Mouse (Mus musculus) CH12.LX (cell line): ENCODE measurements around the gene Cc2d1b. TPM values are rescaled to one million over a fixed set of nuclear protein-coding genes. Genes with fewer than 3 reads are reported as not detected.

Experiments used
- DNase-seq: peaks from one replicate; pipeline ENCODE4 v3.0.0-alpha.2; 2013; ENCODE audit errors: extremely low read depth
- H3K27ac ChIP-seq: 2 replicates; pipeline ENCODE4 v1.5.1; 2012; ENCODE audit warnings: low read depth, mild to moderate bottlenecking, control low read depth, moderate library complexity; ENCODE audit not compliant: insufficient read depth
- H3K27me3 ChIP-seq: replicated peaks from 2 replicates; pipeline ENCODE3; 2012; ENCODE audit warnings: inconsistent platforms
- H3K36me3 ChIP-seq, 2 experiments: replicated peaks in 1 of 2; 2 replicates each; pipeline versions ENCODE3 to v1.6.1; 2012; ENCODE audit warnings: inconsistent platforms in 1 of 2, low read length in 1 of 2, mild to moderate bottlenecking in 1 of 2, mixed read lengths in 1 of 2, moderate library complexity in 1 of 2; ENCODE audit not compliant: control insufficient read depth in 1 of 2, insufficient read depth in 1 of 2
- H3K4me1 ChIP-seq, 2 experiments: 2 replicates each; pipeline ENCODE4 v1.6.1; 2012; ENCODE audit warnings: inconsistent platforms in 1 of 2, moderate library complexity in 1 of 2; ENCODE audit not compliant: insufficient read depth in 2 of 2, control insufficient read depth in 1 of 2
- H3K4me2 ChIP-seq: 2 replicates; pipeline ENCODE4 v1.6.1; 2012; ENCODE audit warnings: low read depth, mild to moderate bottlenecking, control low read depth; ENCODE audit not compliant: poor library complexity, insufficient read depth, severe bottlenecking
- H3K4me3 ChIP-seq, 3 experiments: fragments of 150-350 bp in 1 of 3; sonication (generic) in 1 of 3; replicated peaks in 1 of 3; 2 replicates each; pipeline versions ENCODE3 to v1.5.1; 2011 to 2012; ENCODE audit warnings: low read depth in 2 of 3, low read length in 2 of 3, mild to moderate bottlenecking in 2 of 3, moderate library complexity in 2 of 3, control low read depth in 1 of 3, improper control_type of control experiment in 1 of 3, inconsistent platforms in 1 of 3, mixed read lengths in 1 of 3; ENCODE audit not compliant: poor library complexity in 1 of 3
- H3K79me2 ChIP-seq: replicated peaks from 2 replicates; pipeline ENCODE4 v1.6.1; 2012; ENCODE audit warnings: mild to moderate bottlenecking, moderate library complexity; ENCODE audit not compliant: control insufficient read depth, poor library complexity, insufficient read depth, severe bottlenecking; ENCODE audit errors: extremely low read depth
- H3K9ac ChIP-seq: 2 replicates; pipeline ENCODE4 v1.6.1; 2012; ENCODE audit warnings: low read depth, mild to moderate bottlenecking, control low read depth, moderate library complexity; ENCODE audit not compliant: insufficient read depth
- H3K9me3 ChIP-seq: replicated peaks from 2 replicates; pipeline ENCODE3; 2012; ENCODE audit warnings: low read length, inconsistent platforms, mixed read lengths
- CHD1 ChIP-seq: IDR thresholded peaks from 2 replicates; pipeline ENCODE4 v1.6.1; 2012; ENCODE audit warnings: low read depth, low read length, improper control_type of control experiment, inconsistent platforms
- ELF1 ChIP-seq: IDR thresholded peaks from 2 replicates; pipeline ENCODE4 v1.6.1; 2014; ENCODE audit warnings: low read depth, mild to moderate bottlenecking, inconsistent platforms, low read length, improper control_type of control experiment
- EP300 ChIP-seq: IDR thresholded peaks from 2 replicates; pipeline ENCODE4 v1.6.1; 2011; ENCODE audit warnings: low read length, improper control_type of control experiment
- IRF4 ChIP-seq: IDR thresholded peaks from 2 replicates; pipeline ENCODE4 v1.6.1; 2014; ENCODE audit warnings: low read depth, mild to moderate bottlenecking, inconsistent platforms, low read length, improper control_type of control experiment
- JUND ChIP-seq: conservative IDR thresholded peaks from 2 replicates; pipeline ENCODE4 v1.6.1; 2011; ENCODE audit warnings: low read depth, low read length, improper control_type of control experiment
- KAT2A ChIP-seq: IDR thresholded peaks from 2 replicates; pipeline ENCODE4 v1.6.1; 2012; ENCODE audit warnings: low read length, improper control_type of control experiment, inconsistent platforms; ENCODE audit not compliant: insufficient replicate concordance
- MAZ ChIP-seq: IDR thresholded peaks from 2 replicates; pipeline ENCODE4 v1.6.1; 2012; ENCODE audit warnings: low read depth, mild to moderate bottlenecking, inconsistent platforms, low read length, improper control_type of control experiment, moderate library complexity
- MEF2A ChIP-seq: IDR thresholded peaks from 2 replicates; pipeline ENCODE4 v1.6.1; 2014; ENCODE audit warnings: low read depth, mild to moderate bottlenecking, inconsistent platforms, low read length, improper control_type of control experiment, borderline replicate concordance
- MXI1 ChIP-seq: IDR thresholded peaks from 2 replicates; pipeline ENCODE4 v1.6.1; 2011; ENCODE audit warnings: mild to moderate bottlenecking, low read depth, low read length, improper control_type of control experiment
- NRF1 ChIP-seq: IDR thresholded peaks from 2 replicates; pipeline ENCODE4 v1.6.1; 2014; ENCODE audit warnings: low read depth, mild to moderate bottlenecking, inconsistent platforms, low read length, improper control_type of control experiment, moderate library complexity
- PAX5 ChIP-seq: IDR thresholded peaks from 2 replicates; pipeline ENCODE4 v1.6.1; 2012; ENCODE audit warnings: low read length, inconsistent platforms, mixed read lengths
- POLR2A ChIP-seq: IDR thresholded peaks from 2 replicates; pipeline ENCODE4 v1.6.1; 2011; ENCODE audit warnings: low read depth, mild to moderate bottlenecking, improper control_type of control experiment, low read length
- POLR2AphosphoS2 ChIP-seq: IDR thresholded peaks from 2 replicates; pipeline ENCODE4 v1.6.1; 2011; ENCODE audit warnings: low read depth, low read length, improper control_type of control experiment
- TCF12 ChIP-seq: IDR thresholded peaks from 2 replicates; pipeline ENCODE4 v1.6.1; 2014; ENCODE audit warnings: low read depth, mild to moderate bottlenecking, inconsistent platforms, low read length, improper control_type of control experiment
- USF1 ChIP-seq: IDR thresholded peaks from 2 replicates; pipeline ENCODE4 v1.6.1; 2014; ENCODE audit warnings: low read depth, mild to moderate bottlenecking, inconsistent platforms, low read length, improper control_type of control experiment
- USF2 ChIP-seq: conservative IDR thresholded peaks from 2 replicates; pipeline ENCODE4 v1.6.1; 2011; ENCODE audit warnings: low read depth, low read length, improper control_type of control experiment
- ZKSCAN1 ChIP-seq: IDR thresholded peaks from 2 replicates; pipeline ENCODE4 v1.6.1; 2012; ENCODE audit warnings: low read depth, inconsistent platforms, low read length, improper control_type of control experiment, borderline replicate concordance
- ZMIZ1 ChIP-seq: IDR thresholded peaks from 2 replicates; pipeline ENCODE4 v1.6.1; 2012; ENCODE audit warnings: low read depth, mild to moderate bottlenecking, inconsistent platforms, low read length, improper control_type of control experiment
- ZNF384 ChIP-seq: IDR thresholded peaks from 2 replicates; pipeline ENCODE4 v1.6.1; 2012; ENCODE audit warnings: low read depth, low read length, improper control_type of control experiment, inconsistent platforms
- dilution Hi-C: fragments of 300-500 bp; cut with MboI; formaldehyde crosslinking; loops from 2 replicates; pipeline ENCODE4 v1.14.3; 2020; ENCODE audit warnings: low sequenced_read_pairs; ENCODE audit not compliant: extremely low pct_unique_long_range_greater_than_20kb, extremely low pct_ligation_motif_present
- in situ Hi-C: fragments of 300-500 bp; cut with MboI; formaldehyde crosslinking; loops from 3 replicates; pipeline ENCODE4 v1.14.3; 2019; ENCODE audit warnings: low sequenced_read_pairs, low pct_ligation_motif_present, low pct_unique_long_range_greater_than_20kb, mixed read lengths
- polyA plus RNA-seq: library from polyadenylated mRNA; unstranded; fragments of >175 nt; gene quantifications from 2 replicates; pipeline ENCODE4 v1.2.1, GENCODE M21; 2012; ENCODE audit warnings: low read depth; ENCODE audit not compliant: insufficient read length
- total RNA-seq, 2 experiments: library from RNA; depleted of rRNA; stranded (reverse); fragments of 300-350 nt in 1 of 2; fragments of >200 nt in 1 of 2; gene quantifications; 2 replicates each; pipeline ENCODE4 v1.2.3; 2012 to 2014

The Cc2d1b gene
- total and polyA plus RNA-seq, 3 experiments, result 48.9 to 61.4 (median 57.5) TPM

GRCm38 (mm10) chr4:108627066-108627465, 7.3 kb downstream of the Cc2d1b start:
- H3K27me3 ChIP-seq, result no peaks in the 10 kb centered on the region
- H3K4me3 ChIP-seq, result no peak overlapping the region
- no peak overlapping the region for H3K9ac ChIP-seq
- no peak for DNase-seq
- no peak overlapping the region for H3K4me2 ChIP-seq
- H3K9me3 ChIP-seq, result no peaks in the 10 kb centered on the region
- H3K27ac ChIP-seq, result no peak overlapping the region
- in situ Hi-C loops (no loop called here), dilution Hi-C loops (no loop called here)
- peaks cover 80 to 100% of the 10 kb centered on the region in 2 experiments for H3K36me3 ChIP-seq
- TF ChIP-seq ZKSCAN1, result no peak
- no peak for TF ChIP-seq ZMIZ1
- TF ChIP-seq USF2, result no peak
- no peak for TF ChIP-seq POLR2AphosphoS2
- no peak for TF ChIP-seq MEF2A
- no peak for TF ChIP-seq JUND
- no peak for TF ChIP-seq POLR2A
- TF ChIP-seq USF1, result no peak
- no peak for TF ChIP-seq ELF1
- no peak for TF ChIP-seq NRF1
- TF ChIP-seq MAZ, result no peak
- no peak for TF ChIP-seq EP300
- TF ChIP-seq KAT2A, result no peak
- TF ChIP-seq TCF12, result no peak
- no peak for TF ChIP-seq PAX5
- H3K79me2 ChIP-seq, result no peaks in the 10 kb centered on the region
- peaks cover 0 to 2% of the 10 kb centered on the region in 2 experiments; a peak in 1 of 4 replicates for H3K4me1 ChIP-seq

DNA sequence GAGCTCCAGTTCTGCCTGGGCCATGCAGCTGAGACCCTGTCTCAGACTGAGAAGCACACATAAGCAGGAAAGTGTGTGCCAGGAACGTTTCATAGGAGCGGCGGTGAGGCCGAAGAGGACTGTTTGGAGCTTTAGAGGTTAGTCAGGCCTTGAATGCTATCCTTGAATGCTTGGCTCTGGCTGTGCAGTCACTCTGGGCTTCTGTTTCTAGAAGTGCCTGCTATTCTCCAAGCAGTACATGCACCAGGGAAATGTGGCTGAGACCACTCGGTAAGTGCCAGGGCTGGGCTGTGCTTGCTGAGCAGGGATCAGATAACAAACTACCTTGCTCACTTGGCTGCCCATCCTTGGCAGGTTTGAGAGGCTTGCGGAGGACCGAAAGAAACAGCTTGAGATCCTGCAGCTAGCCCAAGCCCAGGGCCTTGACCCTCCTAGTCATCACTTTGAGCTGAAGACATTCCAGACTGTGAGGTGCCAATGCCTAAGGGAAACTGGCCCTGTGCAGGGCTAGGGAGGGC, 9.7 kb downstream of the Cc2d1b start:
- no peak overlapping the region for H3K4me3 ChIP-seq
- DNase-seq, result no peak
- no peak overlapping the region for H3K27ac ChIP-seq
- no peak overlapping the region for H3K4me2 ChIP-seq
- no peak overlapping the region for H3K9ac ChIP-seq
- TF ChIP-seq POLR2AphosphoS2 (no peak), ZNF384 (no peak), NRF1 (no peak), CHD1 (no peak), MXI1 (no peak), IRF4 (no peak), USF1 (no peak)
- H3K79me2 ChIP-seq, result no peaks in the 10 kb centered on the region
- no peaks in the 10 kb centered on the region for H3K4me1 ChIP-seq
- H3K36me3 ChIP-seq, result peaks cover 80 to 98% of the 10 kb centered on the region in 2 experiments
- no peaks in the 10 kb centered on the region for H3K9me3 ChIP-seq
- dilution Hi-C loops (no loop called here), in situ Hi-C loops (no loop called here)
- H3K27me3 ChIP-seq, result no peaks in the 10 kb centered on the region
